In genomic region chr4:89090217-89090616, GRCm38 (mm10) we compare ENCODE assay signal across 27 mouse cellular contexts. TPM values are rescaled to one million over a fixed set of nuclear protein-coding genes. Genes with fewer than 3 reads are reported as not detected.
A peak's percentile ranks its signal among the peaks of the same experiment; 100 is the strongest.
DNase-seq lines count a peak whose midpoint lies in the region; ATAC-seq and TF ChIP-seq lines count a peak whose summit lies in the region.
"Had no signal": no experiment of that assay in that cellular context is flagged by ENCODE, and none has a peak within 500 bp of the region (broad histone marks: within the 10 kb centered on the region; RNA-seq: fewer than 3 reads in every experiment).

No protein-coding gene starts in this region.

- no peak overlapping the region for H3K9ac ChIP-seq in embryonic facial prominence, embryonic 14.5 days (ENCODE audit: low read depth, low read length)
- H3K9ac ChIP-seq in intestine, postnatal 0 days (ENCODE audit: low read depth, low read length) = no peak overlapping the region
- H3K9ac ChIP-seq: embryonic facial prominence, embryonic 12.5 days; embryonic facial prominence, embryonic 15.5 days; forebrain, embryonic 12.5 days; forebrain, embryonic 15.5 days had no signal

- TF ChIP-seq CTCF in intestine, postnatal 0 days (IDR thresholded peaks at IDR 0.05; ENCODE audit: low read depth) = no peak

- WGBS in embryonic facial prominence, embryonic 14.5 days = 66% methylated on average over 6 of the region's 6 CpGs
- 72% methylated on average over 6 of the region's 6 CpGs for WGBS in embryonic facial prominence, embryonic 10.5 days
- WGBS in heart, embryonic 10.5 days = 81% methylated on average over 6 of the region's 6 CpGs
- 81% methylated on average over 6 of the region's 6 CpGs for WGBS in intestine, postnatal 0 days

- no peaks in the 10 kb centered on the region for H3K36me3 ChIP-seq in embryonic facial prominence, embryonic 14.5 days (ENCODE audit: control insufficient read depth, insufficient read depth, low read length)
- H3K36me3 ChIP-seq in embryonic facial prominence, embryonic 10.5 days (replicated peaks) = no peaks in the 10 kb centered on the region
- no peaks in the 10 kb centered on the region for H3K36me3 ChIP-seq in heart, embryonic 10.5 days
- H3K36me3 ChIP-seq in intestine, postnatal 0 days (ENCODE audit: control insufficient read depth, insufficient read depth) = no peaks in the 10 kb centered on the region
- H3K36me3 ChIP-seq: embryonic facial prominence, embryonic 12.5 days; embryonic facial prominence, embryonic 15.5 days; forebrain, embryonic 10.5 days; forebrain, embryonic 12.5 days; forebrain, embryonic 15.5 days; G1E had no signal

- no peak for ATAC-seq in embryonic facial prominence, embryonic 14.5 days (ENCODE audit: low read depth)
- ATAC-seq in intestine, postnatal 0 days = no peak
- ATAC-seq: CD4-positive, CD25-positive, alpha-beta regulatory T cell, adult 4 months; forebrain, embryonic 15.5 days had no signal

- no peaks in the 10 kb centered on the region for H3K9me3 ChIP-seq in embryonic facial prominence, embryonic 14.5 days (ENCODE audit: control insufficient read depth, low read length)
- no peaks in the 10 kb centered on the region for H3K9me3 ChIP-seq in embryonic facial prominence, embryonic 10.5 days
- no peaks in the 10 kb centered on the region for H3K9me3 ChIP-seq in heart, embryonic 10.5 days
- H3K9me3 ChIP-seq in intestine, postnatal 0 days (ENCODE audit: control insufficient read depth) = no peaks in the 10 kb centered on the region
- H3K9me3 ChIP-seq: embryonic facial prominence, embryonic 12.5 days; embryonic facial prominence, embryonic 15.5 days; forebrain, embryonic 10.5 days; forebrain, embryonic 12.5 days; forebrain, embryonic 15.5 days had no signal

- H3K4me1 ChIP-seq in embryonic facial prominence, embryonic 14.5 days (ENCODE audit: control insufficient read depth, insufficient read depth, low read length) = no peaks in the 10 kb centered on the region
- H3K4me1 ChIP-seq in embryonic facial prominence, embryonic 10.5 days = no peaks in the 10 kb centered on the region
- H3K4me1 ChIP-seq in heart, embryonic 10.5 days = no peaks in the 10 kb centered on the region
- no peaks in the 10 kb centered on the region for H3K4me1 ChIP-seq in intestine, postnatal 0 days (replicated peaks; ENCODE audit: control insufficient read depth, insufficient read depth, low read length)
- H3K4me1 ChIP-seq: embryonic facial prominence, embryonic 12.5 days; embryonic facial prominence, embryonic 15.5 days; forebrain, embryonic 10.5 days; forebrain, embryonic 12.5 days; forebrain, embryonic 15.5 days had no signal

- peak; percentile 42 for DNase-seq in embryonic facial prominence, embryonic 14.5 days (ENCODE audit: low spot score)
- DNase-seq in embryonic facial prominence, embryonic 10.5 days (ENCODE audit: low spot score) = no peak
- peak; percentile 37 for DNase-seq in heart, adult 11 months
- DNase-seq in heart, embryonic 10.5 days (ENCODE audit: low spot score) = no peak
- peak; percentile 67 for DNase-seq in Muller cell, postnatal 12 days (ENCODE audit: inconsistent ontology term)
- peak; percentile 24 for DNase-seq in retina, embryonic 14.5 days (ENCODE audit: low spot score)
- no peak for DNase-seq in embryo, embryonic 10 days (ENCODE audit: low spot score)
- DNase-seq: adrenal gland, adult 8-10 months; adrenal gland, postnatal 14 days; adrenal gland, postnatal 36 days; B cell, adult 2 months; cerebellum, adult 11-12 months; cerebellum, adult 2 months; cerebellum, adult 9-10 months; cerebellum, postnatal 10 days; cerebellum, postnatal 25 days; embryo, embryonic 11 days had no signal

- H3K27ac ChIP-seq in embryonic facial prominence, embryonic 14.5 days (replicated peaks; ENCODE audit: low read depth, low read length) = no peak overlapping the region
- no peak overlapping the region for H3K27ac ChIP-seq in embryonic facial prominence, embryonic 10.5 days (replicated peaks)
- no peak overlapping the region for H3K27ac ChIP-seq in heart, embryonic 10.5 days
- no peak overlapping the region for H3K27ac ChIP-seq in intestine, postnatal 0 days (ENCODE audit: low read depth, low read length)
- H3K27ac ChIP-seq: embryonic facial prominence, embryonic 12.5 days; embryonic facial prominence, embryonic 15.5 days; forebrain, embryonic 10.5 days; forebrain, embryonic 12.5 days; forebrain, embryonic 15.5 days had no signal

- H3K4me2 ChIP-seq in embryonic facial prominence, embryonic 14.5 days (ENCODE audit: low read depth, low read length) = no peak overlapping the region
- H3K4me2 ChIP-seq in intestine, postnatal 0 days (replicated peaks; ENCODE audit: low read depth) = no peak overlapping the region
- H3K4me2 ChIP-seq: embryonic facial prominence, embryonic 12.5 days; embryonic facial prominence, embryonic 15.5 days; forebrain, embryonic 12.5 days; forebrain, embryonic 15.5 days had no signal

- no peak overlapping the region for H3K4me3 ChIP-seq in embryonic facial prominence, embryonic 14.5 days (ENCODE audit: low read depth, low read length)
- H3K4me3 ChIP-seq in embryonic facial prominence, embryonic 10.5 days = no peak overlapping the region
- no peak overlapping the region for H3K4me3 ChIP-seq in heart, embryonic 10.5 days
- no peak overlapping the region for H3K4me3 ChIP-seq in intestine, postnatal 0 days (ENCODE audit: low read depth, low read length)
- H3K4me3 ChIP-seq: embryonic facial prominence, embryonic 12.5 days; embryonic facial prominence, embryonic 15.5 days; erythroblast, embryonic 14.5 days; forebrain, embryonic 10.5 days; forebrain, embryonic 12.5 days; forebrain, embryonic 15.5 days had no signal

- no peaks in the 10 kb centered on the region for H3K27me3 ChIP-seq in embryonic facial prominence, embryonic 14.5 days (replicated peaks; ENCODE audit: control insufficient read depth, insufficient read depth, low read length)
- no peaks in the 10 kb centered on the region for H3K27me3 ChIP-seq in embryonic facial prominence, embryonic 10.5 days (replicated peaks; ENCODE audit: low read depth, poor library complexity, severe bottlenecking)
- H3K27me3 ChIP-seq in heart, embryonic 10.5 days (ENCODE audit: insufficient read depth, poor library complexity, severe bottlenecking) = no peaks in the 10 kb centered on the region
- no peaks in the 10 kb centered on the region for H3K27me3 ChIP-seq in intestine, postnatal 0 days (replicated peaks; ENCODE audit: control insufficient read depth, insufficient read depth, low read length)
- H3K27me3 ChIP-seq: CH12.LX; embryonic facial prominence, embryonic 12.5 days; embryonic facial prominence, embryonic 15.5 days; forebrain, embryonic 12.5 days; forebrain, embryonic 15.5 days had no signal

RNA-seq across cellular contexts. Expression of gene Mtap, which starts 46.7 kb away (rescaled TPM):
- polyA plus RNA-seq in embryonic facial prominence, embryonic 14.5 days (2014; fragmentation: Nextera tagmentation; extraction: Ambion mirVana) = 65.9 and 75.8 TPM in 2 replicates
- 129 and 137 TPM in 2 replicates for polyA plus RNA-seq in embryonic facial prominence, embryonic 10.5 days (2016; fragmentation: Nextera tagmentation; extraction: Ambion mirVana)
- polyA plus RNA-seq in heart, embryonic 10.5 days (2016; fragmentation: Nextera tagmentation; extraction: Ambion mirVana) = 80.2 and 95.0 TPM in 2 replicates
- 12.5 and 13.2 TPM in 2 replicates for polyA plus RNA-seq in intestine, postnatal 0 days (2015; fragmentation: Nextera tagmentation; extraction: Ambion mirVana)
- polyA plus RNA-seq: erythroblast, embryonic 14.5 days; G1E had no signal

Comparison
In these comparisons a context has a peak if more than half of its experiments do, and no peak if none do; other contexts are left out.
1. DNase-seq: peak in embryonic facial prominence, embryonic 14.5 days (single experiment), heart, adult 11 months (single experiment), Muller cell, postnatal 12 days (single experiment) and retina, embryonic 14.5 days (single experiment); none in embryonic facial prominence, embryonic 10.5 days (single experiment), heart, embryonic 10.5 days (single experiment) and embryo, embryonic 10 days (single experiment).